Mouse (Mus musculus): ENCODE results near the gene Vmn1r149. TPM values are rescaled to one million over a fixed set of nuclear protein-coding genes. Genes with fewer than 3 reads are reported as not detected.
"Not testable (repeated sequence)": the region's sequence is repeated elsewhere in the genome, so short reads cannot be mapped to it uniquely, and the experiment has no call there.

The Vmn1r149 gene
- not detected for total RNA-seq (2022)

GRCm38 (mm10) chr7:22438129-22438528, at the start of gene Vmn1r149:
Vmn1r149 (minus strand) TSS chr7:22438229.
- DNase-seq (ENCODE audit: low spot score in 2 of 2): not testable (repeated sequence)

GRCm38 (mm10) chr7:22463975-22464374, 25.9 kb upstream of the Vmn1r149 start, which contains the start of gene Gm10665:
Gm10665 (minus strand) TSS chr7:22464075.
- DNase-seq (ENCODE audit: low spot score in 2 of 2): not testable (repeated sequence)

GRCm38 (mm10) chr7:22413283-22413682, 24.7 kb downstream of the Vmn1r149 start, which contains the start of gene Vmn1r148:
Vmn1r148 (plus strand) TSS chr7:22413583.
- DNase-seq (ENCODE audit: low spot score in 2 of 2): not testable (repeated sequence)

Other genes with a start within 250 kb of the Vmn1r149 start
- gene Vmn1r143, start 248.9 kb downstream of the Vmn1r149 start, total RNA-seq (2022): not detected
- not detected for gene Gm8653, start 237.0 kb downstream of the Vmn1r149 start, total RNA-seq (2022)
- gene Gm8453, start 208.7 kb downstream of the Vmn1r149 start, total RNA-seq (2022): not detected
- gene Gm4187, start 108.5 kb downstream of the Vmn1r149 start, total RNA-seq (2022): not detected
- gene Gm8660, start 67.2 kb downstream of the Vmn1r149 start, total RNA-seq (2022): not detected
- not detected for gene Vmn1r148, start 24.6 kb downstream of the Vmn1r149 start, total RNA-seq (2022)
- not detected for gene Gm10665, start 25.8 kb upstream of the Vmn1r149 start, total RNA-seq (2022)
- not detected for gene Vmn1r151, start 61.4 kb upstream of the Vmn1r149 start, total RNA-seq (2022)
- gene Vmn1r152, start 84.7 kb upstream of the Vmn1r149 start, total RNA-seq (2022): not detected
- not detected for gene Gm8677, start 96.7 kb upstream of the Vmn1r149 start, total RNA-seq (2022)
- gene Gm4201, start 127.1 kb upstream of the Vmn1r149 start, total RNA-seq (2022): not detected
- gene Gm4565, start 149.9 kb upstream of the Vmn1r149 start, total RNA-seq (2022): not detected
- gene Vmn1r155, start 219.8 kb upstream of the Vmn1r149 start, total RNA-seq (2022): not detected

Measured in left cerebral cortex, adult 8-10 months (tissue).